Mouse (Mus musculus) embryonic facial prominence, embryonic 14.5 days (tissue): ENCODE data around the gene Igf2bp2. TPM values are rescaled to one million over a fixed set of nuclear protein-coding genes. Genes with fewer than 3 reads are reported as not detected.

Experiments used
- ATAC-seq: fragments of 200-750 bp; cut with Nextera tagmentation; 2 replicates; pipeline ENCODE4 v1.8.0; 2017; ENCODE audit warnings: low read depth, moderate number of reproducible peaks, moderate TSS enrichment
- DNase-seq: peaks from one replicate; pipeline ENCODE4 v3.0.0-alpha.2; 2015; ENCODE audit warnings: low spot score
- H3K27ac ChIP-seq: fragments of 300-500 bp; sonication (generic); replicated peaks from 2 replicates; pipeline ENCODE4 v1.5.1; 2014; ENCODE audit warnings: low read depth, mild to moderate bottlenecking, low read length, moderate library complexity
- H3K27me3 ChIP-seq: fragments of 300-500 bp; sonication (generic); replicated peaks from 2 replicates; pipeline ENCODE4 v1.6.1; 2014; ENCODE audit warnings: low read length; ENCODE audit not compliant: control insufficient read depth, insufficient read depth
- H3K36me3 ChIP-seq: fragments of 300-500 bp; sonication (generic); 2 replicates; pipeline ENCODE4 v1.6.1; 2014; ENCODE audit warnings: low read length, mixed read lengths; ENCODE audit not compliant: control insufficient read depth, insufficient read depth
- H3K4me1 ChIP-seq: fragments of 300-500 bp; sonication (generic); 2 replicates; pipeline ENCODE4 v1.6.1; 2014; ENCODE audit warnings: antibody characterized with exemption, low read length; ENCODE audit not compliant: control insufficient read depth, insufficient read depth
- H3K4me2 ChIP-seq: fragments of 300-500 bp; sonication (generic); 2 replicates; pipeline ENCODE4 v1.6.1; 2014; ENCODE audit warnings: low read depth, mild to moderate bottlenecking, low read length, moderate library complexity, mixed read lengths
- H3K4me3 ChIP-seq: fragments of 300-500 bp; sonication (generic); 2 replicates; pipeline ENCODE4 v1.5.1; 2014; ENCODE audit warnings: low read depth, mild to moderate bottlenecking, low read length
- H3K9ac ChIP-seq: fragments of 300-500 bp; sonication (generic); 2 replicates; pipeline ENCODE4 v1.6.1; 2014; ENCODE audit warnings: low read depth, mild to moderate bottlenecking, low read length, moderate library complexity, mixed read lengths
- H3K9me3 ChIP-seq: fragments of 300-500 bp; sonication (generic); 2 replicates; pipeline ENCODE4 v1.6.1; 2016; ENCODE audit warnings: low read length; ENCODE audit not compliant: control insufficient read depth
- WGBS: fragments of 180-500 bp; shearing (Covaris S2); extraction: QIAGEN DNeasy Blood & Tissue Kit; methylation state at CpG from one replicate; pipeline ENCODE4 v1.1.7; 2014; 5-methylcytosine and 5-hydroxymethylcytosine counted together
- polyA plus RNA-seq: library from polyadenylated mRNA; unstranded; fragments of >200 nt; fragmentation: Nextera tagmentation; extraction: Ambion mirVana; gene quantifications from 2 replicates; pipeline ENCODE4 v1.2.1, GENCODE M21; 2014

Gene Igf2bp2
- polyA plus RNA-seq, 1 experiment from 2014 or later: 74.7 TPM

- ATAC-seq (no peak), DNase-seq (no peak)
- Histone ChIP-seq H3K36me3 (peaks cover 85% of the 10 kb centered on the region), H3K27ac (no peak overlapping the region), H3K9me3 (no peaks in the 10 kb centered on the region), H3K4me3 (no peak overlapping the region), H3K9ac (no peak overlapping the region), H3K4me1 (no peaks in the 10 kb centered on the region), H3K27me3 (no peaks in the 10 kb centered on the region), H3K4me2 (no peak overlapping the region)
- WGBS: 81% methylated on average over 14 of the region's 14 CpGs
Observed at GRCm38 (mm10) chr16:22061555-22062160, 101.4 kb downstream of the Igf2bp2 start.

DNA sequence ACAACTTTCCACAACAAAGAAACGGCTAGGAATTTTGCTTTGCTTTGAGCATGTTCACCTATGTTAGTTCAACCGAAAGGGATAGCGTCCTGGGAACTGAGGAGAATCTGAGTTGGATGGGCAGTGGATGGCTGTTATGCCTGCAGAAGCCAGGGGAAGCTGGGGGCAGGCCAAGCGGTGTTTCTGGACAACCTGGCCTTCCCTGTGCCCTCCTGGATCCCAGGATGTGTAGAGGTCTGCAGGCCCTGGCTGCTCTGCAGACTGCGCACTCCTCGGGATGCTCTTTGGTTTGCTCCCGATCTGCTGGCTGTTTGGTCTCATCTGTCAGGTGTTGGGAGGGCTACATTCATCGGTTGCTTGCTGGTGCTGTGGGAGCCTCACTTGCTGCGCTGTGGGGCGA is 102.7 kb downstream of the Igf2bp2 start:
- no peaks in the 10 kb centered on the region for H3K27me3 ChIP-seq
- no peak overlapping the region for H3K9ac ChIP-seq
- H3K4me1 ChIP-seq: no peaks in the 10 kb centered on the region
- WGBS: 88% methylated on average over 10 of the region's 10 CpGs
- H3K36me3 ChIP-seq: peaks cover 73% of the 10 kb centered on the region
- no peak overlapping the region for H3K4me2 ChIP-seq
- no peaks in the 10 kb centered on the region for H3K9me3 ChIP-seq
- ATAC-seq: no peak
- H3K4me3 ChIP-seq: no peak overlapping the region
- DNase-seq: no peak
- H3K27ac ChIP-seq: no peak overlapping the region

- Histone ChIP-seq H3K4me1 (no peaks in the 10 kb centered on the region), H3K36me3 (peaks cover 57% of the 10 kb centered on the region), H3K4me3 (no peak overlapping the region), H3K9me3 (0 out of 2 replicates have a peak, but pooled peaks cover 3% of the 10 kb centered on the region), H3K27ac (no peak overlapping the region), H3K9ac (no peak overlapping the region), H3K4me2 (no peak overlapping the region), H3K27me3 (no peaks in the 10 kb centered on the region)
- ATAC-seq (no peak), DNase-seq (no peak)
- WGBS: 92% methylated on average over 7 of the region's 7 CpGs
Observed at GRCm38 (mm10) chr16:22058871-22059270, 104.2 kb downstream of the Igf2bp2 start.

GRCm38 (mm10) chr16:22057498-22057897 is 105.6 kb downstream of the Igf2bp2 start:
- ATAC-seq (no peak), DNase-seq (no peak)
- Histone ChIP-seq H3K9me3 (0 out of 2 replicates have a peak, but pooled peaks cover 4% of the 10 kb centered on the region), H3K9ac (no peak overlapping the region), H3K4me3 (no peak overlapping the region), H3K4me2 (no peak overlapping the region), H3K36me3 (peaks cover 44% of the 10 kb centered on the region), H3K27me3 (no peaks in the 10 kb centered on the region), H3K4me1 (no peaks in the 10 kb centered on the region), H3K27ac (no peak overlapping the region)
- 85% methylated on average over 6 of the region's 6 CpGs for WGBS

DNA sequence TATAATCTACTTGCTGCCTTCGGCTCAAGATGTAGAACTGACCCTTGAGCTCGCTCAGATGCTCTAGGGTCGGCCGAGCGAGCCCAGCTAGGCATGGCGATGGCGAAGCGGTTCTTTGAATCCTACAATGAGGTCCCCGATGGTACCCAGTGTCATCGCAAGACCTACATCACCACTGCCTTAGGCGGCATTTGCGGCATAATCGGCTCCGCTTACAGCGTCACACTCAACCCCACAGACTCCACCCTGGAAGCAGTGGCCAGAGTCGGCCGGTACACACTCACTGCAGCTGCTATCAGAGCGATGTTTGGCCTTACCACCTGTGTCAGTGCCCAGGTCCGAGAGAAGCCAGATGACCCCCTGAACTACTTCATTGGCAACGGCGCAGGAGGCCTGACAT is 109.7 kb downstream of the Igf2bp2 start:
- ATAC-seq: no peak
- DNase-seq: no peak
- H3K9ac ChIP-seq: no peak overlapping the region
- H3K27ac ChIP-seq: no peak overlapping the region
- H3K9me3 ChIP-seq: 0 out of 2 replicates have a peak, but pooled peaks cover 4% of the 10 kb centered on the region
- no peaks in the 10 kb centered on the region for H3K27me3 ChIP-seq
- 96% methylated on average over 21 of the region's 21 CpGs for WGBS
- H3K4me1 ChIP-seq: no peaks in the 10 kb centered on the region
- no peak overlapping the region for H3K4me3 ChIP-seq
- H3K4me2 ChIP-seq: no peak overlapping the region
- peaks cover 21% of the 10 kb centered on the region for H3K36me3 ChIP-seq

GRCm38 (mm10) chr16:22046739-22047366 is 116.2 kb downstream of the Igf2bp2 start:
- no peaks in the 10 kb centered on the region for H3K9me3 ChIP-seq
- no peak overlapping the region for H3K4me2 ChIP-seq
- no peak overlapping the region for H3K9ac ChIP-seq
- no peaks in the 10 kb centered on the region for H3K27me3 ChIP-seq
- H3K4me3 ChIP-seq: no peak overlapping the region
- peaks cover 70% of the 10 kb centered on the region for H3K36me3 ChIP-seq
- H3K4me1 ChIP-seq: no peaks in the 10 kb centered on the region
- WGBS: 90% methylated on average over 10 of the region's 10 CpGs
- DNase-seq: no peak
- no peak overlapping the region for H3K27ac ChIP-seq
- ATAC-seq: no peak

DNA sequence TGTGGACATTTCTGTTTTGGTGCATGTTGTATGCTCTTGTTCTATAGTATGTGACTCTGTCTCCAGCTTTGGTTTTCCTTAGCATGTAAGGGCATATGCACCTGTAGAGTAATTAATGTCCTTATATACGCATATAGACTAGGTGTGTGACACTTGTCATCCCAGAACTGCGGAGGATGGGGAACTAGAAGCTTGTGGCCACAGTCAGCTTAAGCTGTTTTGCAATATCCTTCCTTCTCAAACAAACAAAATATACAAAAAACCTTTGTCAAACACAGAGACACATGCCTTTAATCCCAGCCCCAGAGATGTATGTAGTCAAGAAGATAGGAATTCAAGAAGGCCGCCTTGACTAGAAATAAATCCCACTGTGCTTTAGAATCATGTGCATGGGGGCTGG is 117.2 kb downstream of the Igf2bp2 start:
- Histone ChIP-seq H3K4me2 (no peak overlapping the region), H3K9ac (no peak overlapping the region), H3K27ac (no peak overlapping the region), H3K36me3 (peaks cover 71% of the 10 kb centered on the region), H3K9me3 (no peaks in the 10 kb centered on the region), H3K4me1 (no peaks in the 10 kb centered on the region), H3K27me3 (no peaks in the 10 kb centered on the region), H3K4me3 (no peak overlapping the region)
- ATAC-seq: no peak
- 97% methylated on average over 3 of the region's 3 CpGs for WGBS
- no peak for DNase-seq

DNA sequence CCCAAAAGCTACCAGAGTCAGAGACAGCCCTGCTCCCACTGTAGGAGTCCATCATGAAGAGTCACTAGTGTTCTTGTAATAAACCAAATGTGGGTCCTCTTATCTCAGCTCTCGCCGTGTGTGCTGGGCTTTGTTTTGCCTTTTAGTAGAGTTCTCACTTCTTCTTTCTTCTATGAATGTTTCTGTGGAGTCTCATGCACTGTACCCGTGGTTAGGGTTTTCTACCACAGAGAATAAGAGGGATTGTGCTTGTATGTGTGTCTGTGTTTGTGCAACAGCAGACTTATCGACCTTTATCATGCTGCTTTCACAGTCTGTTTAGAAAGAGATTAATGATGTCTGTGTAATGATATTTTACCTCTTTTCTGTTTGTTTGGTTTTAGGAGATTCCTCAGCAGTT is 119.3 kb downstream of the Igf2bp2 start:
- Histone ChIP-seq H3K27me3 (no peaks in the 10 kb centered on the region), H3K36me3 (peaks cover 81% of the 10 kb centered on the region), H3K9me3 (no peaks in the 10 kb centered on the region), H3K4me3 (no peak overlapping the region), H3K4me2 (no peak overlapping the region), H3K27ac (no peak overlapping the region), H3K4me1 (no peaks in the 10 kb centered on the region), H3K9ac (no peak overlapping the region)
- WGBS: 88% methylated on average over 4 of the region's 4 CpGs
- DNase-seq (no peak), ATAC-seq (no peak)

- Histone ChIP-seq H3K27me3 (no peaks in the 10 kb centered on the region), H3K4me2 (no peak overlapping the region), H3K4me3 (no peak overlapping the region), H3K27ac (no peak overlapping the region), H3K9me3 (no peaks in the 10 kb centered on the region), H3K4me1 (no peaks in the 10 kb centered on the region), H3K9ac (no peak overlapping the region), H3K36me3 (peaks cover 80% of the 10 kb centered on the region)
- WGBS: 93% methylated on average over 1 of the region's 1 CpGs
- DNase-seq: no peak
- no peak for ATAC-seq
Observed at GRCm38 (mm10) chr16:22039978-22040377, 123.1 kb downstream of the Igf2bp2 start.
